Mouse (Mus musculus): ENCODE measurements around the gene Sugp2. TPM values are rescaled to one million over a fixed set of nuclear protein-coding genes. Genes with fewer than 3 reads are reported as not detected.
A peak's percentile ranks its signal among the peaks of the same experiment; 100 is the strongest.
"Not testable (repeated sequence)": the region's sequence is repeated elsewhere in the genome, so short reads cannot be mapped to it uniquely, and the experiment has no call there.

Sugp2 gene
- polyA plus RNA-seq, 1 experiment = 38.3 TPM

- WGBS = under 1% methylated on average over 66 of the region's 66 CpGs
- H3K36me3 ChIP-seq (ENCODE audit: control insufficient read depth, insufficient read depth, low read length) = no peaks in the 10 kb centered on the region
- TF ChIP-seq CTCF (IDR thresholded peaks at IDR 0.05; ENCODE audit: extremely low read depth, insufficient read depth, insufficient read length, insufficient replicate concordance) = no peak
- peak; percentile 71 for TF ChIP-seq POLR2A (IDR thresholded peaks at IDR 0.05; ENCODE audit: low read depth, low read length)
- peak; percentile 94 to 99 for DNase-seq (ENCODE audit: low read depth in 1 of 2, low spot score in 2 of 2)
- peak within 1 kb of the TSS; percentile 63 for H3K27ac ChIP-seq (ENCODE audit: insufficient read depth, low read length)
- H3K27me3 ChIP-seq (ENCODE audit: control insufficient read depth, insufficient read depth, low read length) = no peaks in the 10 kb centered on the region
- H3K4me1 ChIP-seq (ENCODE audit: control insufficient read depth, insufficient read depth, insufficient read length) = no peaks in the 10 kb centered on the region
- H3K4me3 ChIP-seq (ENCODE audit: extremely low read depth, insufficient read depth, insufficient read length) = peak within 1 kb of the TSS; percentile 69
Observed at GRCm38 (mm10) chr8:70212112-70213055, 21.6 kb upstream of the Sugp2 start, which contains the start of gene Slc25a42. Slc25a42 (minus strand) TSS chr8:70212305.

GRCm38 (mm10) chr8:70214411-70214810 is 19.6 kb upstream of the Sugp2 start:
- 76% methylated on average over 3 of the region's 3 CpGs for WGBS
- no peak overlapping the region for H3K4me3 ChIP-seq (ENCODE audit: extremely low read depth, insufficient read depth, insufficient read length)
- DNase-seq (ENCODE audit: low read depth in 1 of 2, low spot score in 2 of 2) = no peak
- TF ChIP-seq POLR2A (IDR thresholded peaks at IDR 0.05; ENCODE audit: low read depth, low read length) (no peak), CTCF (IDR thresholded peaks at IDR 0.05; ENCODE audit: extremely low read depth, insufficient read depth, insufficient read length, insufficient replicate concordance) (no peak)
- no peaks in the 10 kb centered on the region for H3K4me1 ChIP-seq (ENCODE audit: control insufficient read depth, insufficient read depth, insufficient read length)
- no peaks in the 10 kb centered on the region for H3K36me3 ChIP-seq (ENCODE audit: control insufficient read depth, insufficient read depth, low read length)
- H3K27me3 ChIP-seq (ENCODE audit: control insufficient read depth, insufficient read depth, low read length) = no peaks in the 10 kb centered on the region
- H3K27ac ChIP-seq (ENCODE audit: insufficient read depth, low read length) = no peak overlapping the region

GRCm38 (mm10) chr8:70215092-70215491 is 18.9 kb upstream of the Sugp2 start:
- WGBS = 80% methylated on average over 5 of the region's 5 CpGs
- DNase-seq (ENCODE audit: low read depth in 1 of 2, low spot score in 2 of 2) = no peak
- no peaks in the 10 kb centered on the region for H3K4me1 ChIP-seq (ENCODE audit: control insufficient read depth, insufficient read depth, insufficient read length)
- H3K4me3 ChIP-seq (ENCODE audit: extremely low read depth, insufficient read depth, insufficient read length) = no peak overlapping the region
- no peaks in the 10 kb centered on the region for H3K27me3 ChIP-seq (ENCODE audit: control insufficient read depth, insufficient read depth, low read length)
- no peaks in the 10 kb centered on the region for H3K36me3 ChIP-seq (ENCODE audit: control insufficient read depth, insufficient read depth, low read length)
- TF ChIP-seq POLR2A (IDR thresholded peaks at IDR 0.05; ENCODE audit: low read depth, low read length) (no peak), CTCF (IDR thresholded peaks at IDR 0.05; ENCODE audit: extremely low read depth, insufficient read depth, insufficient read length, insufficient replicate concordance) (no peak)
- H3K27ac ChIP-seq (ENCODE audit: insufficient read depth, low read length) = no peak overlapping the region

- H3K4me3 ChIP-seq (ENCODE audit: extremely low read depth, insufficient read depth, insufficient read length); DNase-seq (ENCODE audit: low read depth in 1 of 2, low spot score in 2 of 2); H3K27ac ChIP-seq (ENCODE audit: insufficient read depth, low read length); H3K27me3 ChIP-seq (ENCODE audit: control insufficient read depth, insufficient read depth, low read length); H3K36me3 ChIP-seq (ENCODE audit: control insufficient read depth, insufficient read depth, low read length); H3K4me1 ChIP-seq (ENCODE audit: control insufficient read depth, insufficient read depth, insufficient read length): not testable (repeated sequence)
- 90% methylated on average over 3 of the region's 3 CpGs for WGBS
Observed at GRCm38 (mm10) chr8:70216161-70216560, 17.9 kb upstream of the Sugp2 start.

- no peaks in the 10 kb centered on the region for H3K4me1 ChIP-seq (ENCODE audit: control insufficient read depth, insufficient read depth, insufficient read length)
Observed at GRCm38 (mm10) chr8:70216566-70216965, 17.5 kb upstream of the Sugp2 start.

GRCm38 (mm10) chr8:70217441-70217840 is 16.6 kb upstream of the Sugp2 start:
- no peaks in the 10 kb centered on the region for H3K4me1 ChIP-seq (ENCODE audit: control insufficient read depth, insufficient read depth, insufficient read length)
- no peak overlapping the region for H3K27ac ChIP-seq (ENCODE audit: insufficient read depth, low read length)
- DNase-seq (ENCODE audit: low read depth in 1 of 2, low spot score in 2 of 2) = no peak
- TF ChIP-seq CTCF (IDR thresholded peaks at IDR 0.05; ENCODE audit: extremely low read depth, insufficient read depth, insufficient read length, insufficient replicate concordance) = no peak
- no peak overlapping the region for H3K4me3 ChIP-seq (ENCODE audit: extremely low read depth, insufficient read depth, insufficient read length)
- H3K27me3 ChIP-seq (ENCODE audit: control insufficient read depth, insufficient read depth, low read length) = no peaks in the 10 kb centered on the region
- H3K36me3 ChIP-seq (ENCODE audit: control insufficient read depth, insufficient read depth, low read length) = no peaks in the 10 kb centered on the region

More at GRCm38 (mm10) chr8:70216566-70216965, 17.5 kb upstream of the Sugp2 start:
- TF ChIP-seq POLR2A (IDR thresholded peaks at IDR 0.05; ENCODE audit: low read depth, low read length) = no peak
- TF ChIP-seq CTCF (IDR thresholded peaks at IDR 0.05; ENCODE audit: extremely low read depth, insufficient read depth, insufficient read length, insufficient replicate concordance) = no peak
- Histone ChIP-seq H3K36me3 (ENCODE audit: control insufficient read depth, insufficient read depth, low read length) (no peaks in the 10 kb centered on the region), H3K27me3 (ENCODE audit: control insufficient read depth, insufficient read depth, low read length) (no peaks in the 10 kb centered on the region), H3K27ac (ENCODE audit: insufficient read depth, low read length) (no peak overlapping the region), H3K4me3 (ENCODE audit: extremely low read depth, insufficient read depth, insufficient read length) (no peak overlapping the region)
- WGBS = 86% methylated on average over 1 of the region's 1 CpGs
- DNase-seq (ENCODE audit: low read depth in 1 of 2, low spot score in 2 of 2) = no peak

GRCm38 (mm10) chr8:70219107-70219684 is 14.8 kb upstream of the Sugp2 start:
- WGBS = 72% methylated on average over 5 of the region's 5 CpGs
- H3K36me3 ChIP-seq (ENCODE audit: control insufficient read depth, insufficient read depth, low read length) = no peaks in the 10 kb centered on the region
- H3K27ac ChIP-seq (ENCODE audit: insufficient read depth, low read length) = no peak overlapping the region
- TF ChIP-seq POLR2A (IDR thresholded peaks at IDR 0.05; ENCODE audit: low read depth, low read length) (no peak), CTCF (IDR thresholded peaks at IDR 0.05; ENCODE audit: extremely low read depth, insufficient read depth, insufficient read length, insufficient replicate concordance) (no peak)
- H3K27me3 ChIP-seq (ENCODE audit: control insufficient read depth, insufficient read depth, low read length) = no peaks in the 10 kb centered on the region
- no peak for DNase-seq (ENCODE audit: low read depth in 1 of 2, low spot score in 2 of 2)
- H3K4me3 ChIP-seq (ENCODE audit: extremely low read depth, insufficient read depth, insufficient read length) = no peak overlapping the region
- no peaks in the 10 kb centered on the region for H3K4me1 ChIP-seq (ENCODE audit: control insufficient read depth, insufficient read depth, insufficient read length)

All from spleen, adult 2 months (tissue).